Mouse (Mus musculus): ENCODE data around the gene 1190005I06Rik.

Gene 1190005I06Rik

GRCm38 (mm10) chr8:120647532-120647931, at the start of gene 1190005I06Rik:
Gene 1190005I06Rik (minus strand): TSS chr8:120647632.
- no peak for DNase-seq

GRCm38 (mm10) chr8:120696401-120697153, 49.1 kb upstream of the 1190005I06Rik start:
- no peak for DNase-seq

GRCm38 (mm10) chr8:120693861-120694493, 46.5 kb upstream of the 1190005I06Rik start:
- peak; percentile 80 for DNase-seq

- no peak for DNase-seq
Observed at GRCm38 (mm10) chr8:120692934-120693333, 45.5 kb upstream of the 1190005I06Rik start.

GRCm38 (mm10) chr8:120688511-120688910, 41.1 kb upstream of the 1190005I06Rik start:
- DNase-seq = no peak

- no peak for DNase-seq
Observed at GRCm38 (mm10) chr8:120687786-120688185, 40.4 kb upstream of the 1190005I06Rik start.

GRCm38 (mm10) chr8:120686576-120686975, 39.1 kb upstream of the 1190005I06Rik start:
- no peak for DNase-seq

GRCm38 (mm10) chr8:120686051-120686450, 38.6 kb upstream of the 1190005I06Rik start:
- DNase-seq = peak; percentile 39

GRCm38 (mm10) chr8:120685591-120685990, 38.2 kb upstream of the 1190005I06Rik start:
- DNase-seq = no peak

GRCm38 (mm10) chr8:120685097-120685496, 37.7 kb upstream of the 1190005I06Rik start:
- DNase-seq = no peak

GRCm38 (mm10) chr8:120684082-120684481, 36.6 kb upstream of the 1190005I06Rik start:
- no peak for DNase-seq

- DNase-seq = peak; percentile 77
Observed at GRCm38 (mm10) chr8:120683602-120684001, 36.2 kb upstream of the 1190005I06Rik start.

- DNase-seq = no peak
Observed at GRCm38 (mm10) chr8:120681113-120681512, 33.7 kb upstream of the 1190005I06Rik start.

GRCm38 (mm10) chr8:120680405-120680804, 33.0 kb upstream of the 1190005I06Rik start:
- DNase-seq = peak; percentile 43

GRCm38 (mm10) chr8:120679629-120680387, 32.4 kb upstream of the 1190005I06Rik start:
- peak; percentile 58 for DNase-seq

- DNase-seq = peak; percentile 83
Observed at GRCm38 (mm10) chr8:120678447-120678846, 31.0 kb upstream of the 1190005I06Rik start.

- no peak for DNase-seq
Observed at GRCm38 (mm10) chr8:120675718-120676117, 28.3 kb upstream of the 1190005I06Rik start.

- DNase-seq = no peak
Observed at GRCm38 (mm10) chr8:120673298-120673697, 25.9 kb upstream of the 1190005I06Rik start.

- DNase-seq = no peak
Observed at GRCm38 (mm10) chr8:120672626-120673229, 25.3 kb upstream of the 1190005I06Rik start.

GRCm38 (mm10) chr8:120671775-120672174, 24.3 kb upstream of the 1190005I06Rik start:
- no peak for DNase-seq

GRCm38 (mm10) chr8:120668374-120668905, 21.0 kb upstream of the 1190005I06Rik start, which contains the start of gene Emc8:
Gene Emc8 (minus strand): TSS chr8:120668573.
- no peak for DNase-seq

GRCm38 (mm10) chr8:120667561-120668373, 20.3 kb upstream of the 1190005I06Rik start, which contains the start of the genes Gm27021 and Cox4i1:
Gene Gm27021 (minus strand): TSS chr8:120668079.
Gene Cox4i1 (plus strand): TSS chr8:120668222.
- peak; percentile 97 for DNase-seq

Data from liver (tissue).